Mouse (Mus musculus): Measurements from ENCODE around the gene Hmga1.

Gene Hmga1

GRCm38 (mm10) chr17:27560926-27561480 is 4.7 kb downstream of the Hmga1 start:
- no peak for DNase-seq

DNA sequence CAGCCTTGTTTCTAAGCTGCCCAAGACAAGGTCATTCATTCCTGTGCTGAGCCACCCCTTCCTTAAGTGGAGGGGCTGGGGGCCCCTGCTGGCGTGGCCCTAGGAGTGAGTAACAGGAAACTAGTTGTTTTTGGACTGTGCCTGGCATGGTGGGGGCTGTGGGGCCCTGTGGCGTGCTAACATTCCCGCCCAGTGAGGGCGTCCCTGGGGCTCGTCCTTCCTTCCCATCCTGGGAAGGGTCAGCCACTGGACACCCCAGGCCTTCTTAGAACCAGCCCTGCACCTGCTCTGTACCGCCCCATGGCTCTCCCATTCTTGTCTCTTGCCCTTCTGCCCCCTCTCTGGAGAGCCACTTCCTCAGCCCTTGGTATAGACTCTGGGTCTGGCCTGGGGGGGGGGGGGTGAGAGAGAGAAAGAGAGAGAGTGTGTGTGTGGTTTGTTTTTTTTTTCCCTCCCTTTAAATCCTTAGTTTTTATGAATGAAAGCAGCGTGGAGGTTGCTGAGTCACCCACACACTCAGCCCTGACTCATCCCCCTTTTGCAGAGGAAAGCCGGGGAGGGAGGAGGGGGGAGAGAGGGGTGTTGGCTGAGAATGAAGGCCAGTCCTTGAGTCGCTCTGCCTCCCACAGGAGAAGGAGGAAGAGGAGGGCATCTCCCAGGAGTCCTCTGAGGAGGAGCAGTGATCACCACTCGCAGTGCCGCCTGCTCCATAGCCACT is 5.7 kb downstream of the Hmga1 start:
- peak in 1 of 2 experiments; percentile 58 for DNase-seq

- DNase-seq, result peak in 1 of 2 experiments; percentile 69
Observed at GRCm38 (mm10) chr17:27563771-27564244, 7.5 kb downstream of the Hmga1 start.

DNA sequence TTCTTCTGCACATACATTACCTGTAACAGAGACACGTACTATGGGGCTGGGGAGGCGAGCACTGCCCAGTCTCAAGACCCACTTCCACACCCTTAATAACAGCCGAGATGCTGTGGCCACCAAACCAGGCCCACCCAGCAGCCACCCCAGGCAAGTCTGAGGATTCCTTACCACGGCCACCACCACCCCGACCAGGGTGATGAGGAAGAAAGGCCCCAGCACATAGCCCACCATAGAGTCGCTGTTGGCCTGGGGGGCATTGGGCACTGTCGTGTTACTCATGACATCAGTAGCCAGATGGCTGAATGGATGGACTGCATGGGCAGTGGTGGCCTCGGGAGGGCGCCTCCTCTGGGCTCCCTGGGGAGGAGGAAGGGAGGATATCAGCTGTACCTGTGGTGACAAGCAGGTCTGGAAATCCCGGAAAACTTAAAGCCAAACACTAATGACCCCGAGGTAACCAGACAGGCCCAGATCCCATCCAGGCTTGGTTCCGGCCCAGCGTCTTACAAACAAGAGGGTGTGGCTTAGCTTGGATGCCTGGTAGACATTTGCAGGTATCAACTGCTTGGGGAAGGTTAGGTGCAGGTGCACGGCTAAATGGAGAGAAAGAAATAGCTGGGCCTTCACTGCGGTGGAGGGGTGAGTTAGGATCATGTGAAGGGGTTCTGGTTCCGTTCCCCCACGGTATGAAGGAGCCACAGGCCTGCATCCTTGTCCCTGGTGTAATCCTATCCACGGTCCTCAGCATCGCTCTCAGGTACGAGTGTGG is 8.3 kb downstream of the Hmga1 start:
- DNase-seq, result peak; percentile 60 to 61

GRCm38 (mm10) chr17:27565163-27565941 is 9.1 kb downstream of the Hmga1 start, which contains the start of gene AI413582:
AI413582 (minus strand) TSS chr17:27565756.
- peak; percentile 99 to 100 for DNase-seq

GRCm38 (mm10) chr17:27565942-27566267 is 9.6 kb downstream of the Hmga1 start:
- no peak for DNase-seq

DNA sequence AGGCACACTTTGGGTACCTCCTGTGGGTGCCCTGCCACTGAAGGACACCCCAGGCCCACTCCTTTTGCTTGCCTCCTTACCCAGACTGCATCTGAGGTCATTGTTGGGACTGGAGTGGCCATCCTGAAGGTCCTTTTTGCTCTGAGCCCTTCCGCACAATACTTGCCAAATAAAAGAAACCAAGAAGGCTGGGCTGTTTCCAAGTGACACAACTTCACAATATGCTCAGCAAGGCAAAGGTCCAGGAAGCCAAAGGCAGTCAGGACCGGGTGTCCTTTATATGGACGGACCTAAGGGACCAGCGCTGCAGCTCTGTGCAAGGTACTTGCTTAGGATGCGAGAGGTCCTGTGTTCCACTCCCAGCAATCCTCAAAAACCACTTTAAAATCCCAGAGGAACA is 11.9 kb downstream of the Hmga1 start:
- peak in 1 of 2 experiments; percentile 61 for DNase-seq

DNA sequence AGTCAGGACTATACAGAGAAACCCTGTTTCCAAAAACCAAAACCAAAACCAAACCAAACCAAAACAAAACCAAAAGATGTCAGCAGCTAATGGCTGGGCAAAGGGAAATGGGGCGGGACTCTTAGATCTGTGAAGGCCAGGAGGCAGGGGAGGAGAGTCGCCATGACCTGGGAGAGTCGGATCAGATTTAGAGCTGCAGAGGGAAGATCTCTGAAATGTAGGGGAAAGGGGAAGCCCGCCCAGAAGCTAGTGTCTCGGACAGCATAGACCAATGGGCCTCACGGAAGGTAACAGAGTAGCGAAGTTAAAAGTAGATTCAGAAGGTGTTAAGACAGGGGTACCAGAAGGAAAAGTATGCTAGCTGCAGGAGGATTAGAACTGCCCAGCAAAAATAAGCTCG is 15.0 kb downstream of the Hmga1 start:
- DNase-seq, result no peak

- no peak for DNase-seq
Observed at GRCm38 (mm10) chr17:27573772-27574320, 17.5 kb downstream of the Hmga1 start.

DNA sequence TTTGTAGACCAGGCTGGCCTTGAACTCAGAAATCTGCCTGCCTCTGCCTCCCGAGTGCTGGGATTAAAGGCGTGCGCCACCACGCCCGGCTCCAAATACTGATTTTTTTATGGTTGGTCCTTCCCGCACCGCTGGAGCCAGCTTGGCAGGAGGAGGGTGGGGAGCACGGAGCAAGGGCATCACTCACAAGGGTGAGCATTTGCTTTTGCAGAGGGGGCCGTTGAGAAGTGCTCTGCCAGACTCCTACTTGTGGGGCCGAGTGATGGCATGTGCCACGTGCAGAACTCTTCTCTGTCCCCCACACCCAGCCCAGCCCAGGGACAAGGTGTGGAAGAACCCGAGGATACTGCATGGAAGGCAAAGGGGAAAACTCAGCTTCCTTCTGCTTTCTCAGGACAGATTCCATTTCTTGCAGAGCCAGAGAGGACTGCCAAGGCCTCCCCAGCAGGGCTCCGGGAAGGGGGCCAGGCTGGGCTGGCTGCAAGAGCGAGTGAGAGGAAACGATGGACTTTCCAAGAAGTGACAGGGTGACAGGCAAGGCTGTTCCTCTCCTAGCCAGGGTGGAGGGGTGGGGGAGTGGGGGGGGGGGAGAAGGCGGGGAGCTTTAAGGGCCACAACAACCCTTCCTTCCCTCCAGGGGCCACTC is 18.3 kb downstream of the Hmga1 start:
- peak; percentile 97 to 98 for DNase-seq

- no peak for DNase-seq
Observed at GRCm38 (mm10) chr17:27575116-27575776, 18.9 kb downstream of the Hmga1 start.

- no peak for DNase-seq
Observed at GRCm38 (mm10) chr17:27576056-27576455, 19.8 kb downstream of the Hmga1 start.

- DNase-seq, result no peak
Observed at GRCm38 (mm10) chr17:27577468-27577867, 21.2 kb downstream of the Hmga1 start.

DNA sequence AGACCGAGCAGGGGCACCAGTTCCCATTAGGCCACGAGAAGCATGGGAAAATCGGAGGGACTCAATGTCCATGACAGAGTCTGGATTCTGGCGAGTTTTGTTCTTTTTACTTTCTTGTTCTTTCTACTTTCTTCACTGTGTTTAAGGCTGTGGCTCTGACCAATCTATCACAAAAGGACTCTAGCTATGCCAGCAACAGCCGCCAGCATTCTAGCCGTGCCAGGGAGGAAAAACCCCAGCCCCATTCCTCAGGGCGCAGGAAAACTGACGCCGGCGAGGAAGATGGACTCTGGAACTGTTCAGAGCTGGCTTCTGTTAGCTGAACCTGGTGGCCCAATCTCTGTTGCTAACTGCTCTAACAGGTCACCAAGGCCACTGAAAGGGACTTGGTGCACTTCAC is 22.2 kb downstream of the Hmga1 start:
- no peak for DNase-seq

DNA sequence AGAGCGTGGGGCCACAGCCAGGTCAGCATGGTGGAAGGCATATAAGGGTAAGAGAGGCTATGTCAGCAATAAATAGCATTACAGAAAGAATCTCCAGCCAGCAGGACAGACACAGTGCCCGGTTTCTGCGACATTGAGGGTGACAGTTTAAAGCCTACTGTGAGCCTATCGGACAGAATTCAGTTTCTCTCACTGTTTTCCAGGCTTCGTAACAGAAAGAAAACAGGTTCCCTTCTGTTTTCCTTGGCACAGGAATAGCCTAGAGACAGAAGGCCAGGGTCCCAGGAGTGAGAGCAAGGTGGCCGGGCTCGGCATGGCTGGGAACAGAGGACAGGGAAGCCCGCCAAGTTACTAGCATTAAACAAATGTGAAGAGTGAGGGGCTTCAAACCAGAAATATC is 23.5 kb downstream of the Hmga1 start:
- peak; percentile 75 to 82 for DNase-seq

- DNase-seq, result peak in 1 of 2 experiments; percentile 48
Observed at GRCm38 (mm10) chr17:27580392-27581068, 24.2 kb downstream of the Hmga1 start.

- no peak for DNase-seq
Observed at GRCm38 (mm10) chr17:27583185-27583894, 27.0 kb downstream of the Hmga1 start.

DNA sequence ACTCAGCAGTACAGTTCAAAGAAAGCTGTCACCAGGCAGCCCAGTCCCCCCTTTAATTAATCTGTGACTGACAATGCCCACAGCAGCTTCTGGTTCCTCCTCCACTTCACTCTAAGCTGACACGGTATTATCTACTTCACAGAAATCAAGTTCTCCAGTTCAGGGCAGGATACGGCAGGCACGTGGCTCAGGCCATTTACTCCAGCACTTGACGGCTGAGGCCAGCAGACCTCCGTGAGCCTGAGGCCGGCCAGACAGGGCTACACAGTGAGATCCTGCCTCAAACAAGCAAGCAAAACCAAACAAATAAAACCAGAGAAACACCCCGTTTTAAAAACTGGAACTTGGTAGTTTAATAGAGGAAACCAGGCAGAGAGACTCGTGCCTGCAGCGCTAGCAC is 30.4 kb downstream of the Hmga1 start:
- DNase-seq, result no peak

GRCm38 (mm10) chr17:27587252-27587651 is 31.0 kb downstream of the Hmga1 start:
- peak in 1 of 2 experiments; percentile 67 for DNase-seq

GRCm38 (mm10) chr17:27588231-27588630 is 31.9 kb downstream of the Hmga1 start:
- no peak for DNase-seq
